Mouse (Mus musculus): ENCODE measurements around the gene Arhgef3. TPM values are rescaled to one million over a fixed set of nuclear protein-coding genes. Genes with fewer than 3 reads are reported as not detected.

The Arhgef3 gene
- polyA plus RNA-seq, 1 experiment from 2014 or later: 18.5 TPM

GRCm38 (mm10) chr14:27149401-27149800, 34.7 kb downstream of the Arhgef3 start:
- Histone ChIP-seq H3K4me1 (ENCODE audit: control insufficient read depth, insufficient read depth, low read length) (peaks cover 42% of the 10 kb centered on the region), H3K27ac (ENCODE audit: low read length) (no peak overlapping the region), H3K9ac (ENCODE audit: low read length) (no peak overlapping the region), H3K36me3 (ENCODE audit: control insufficient read depth, insufficient read depth) (no peaks in the 10 kb centered on the region), H3K9me3 (replicated peaks; ENCODE audit: control insufficient read depth, low read length) (no peaks in the 10 kb centered on the region), H3K27me3 (ENCODE audit: control insufficient read depth, insufficient read depth, low read length) (no peaks in the 10 kb centered on the region), H3K4me3 (ENCODE audit: low read length) (no peak overlapping the region), H3K4me2 (ENCODE audit: low read depth, low read length) (no peak overlapping the region)
- 90% methylated on average over 5 of the region's 5 CpGs for WGBS
- ATAC-seq (replicated peaks; ENCODE audit: extremely low read depth, insufficient read depth, low FRiP score): no peak

- 40% methylated on average over 6 of the region's 6 CpGs for WGBS
- peaks cover 37% of the 10 kb centered on the region for H3K4me1 ChIP-seq (ENCODE audit: control insufficient read depth, insufficient read depth, low read length)
- H3K9ac ChIP-seq (ENCODE audit: low read length): no peak overlapping the region
- no peaks in the 10 kb centered on the region for H3K9me3 ChIP-seq (replicated peaks; ENCODE audit: control insufficient read depth, low read length)
- no peak for ATAC-seq (replicated peaks; ENCODE audit: extremely low read depth, insufficient read depth, low FRiP score)
- no peaks in the 10 kb centered on the region for H3K36me3 ChIP-seq (ENCODE audit: control insufficient read depth, insufficient read depth)
- H3K4me3 ChIP-seq (ENCODE audit: low read length): no peak overlapping the region
- H3K27me3 ChIP-seq (ENCODE audit: control insufficient read depth, insufficient read depth, low read length): no peaks in the 10 kb centered on the region
- no peak overlapping the region for H3K4me2 ChIP-seq (ENCODE audit: low read depth, low read length)
- H3K27ac ChIP-seq (ENCODE audit: low read length): peak overlapping the region; percentile 17
These were observed 35.4 kb downstream of the Arhgef3 start for GRCm38 (mm10) chr14:27150011-27150640.

DNA sequence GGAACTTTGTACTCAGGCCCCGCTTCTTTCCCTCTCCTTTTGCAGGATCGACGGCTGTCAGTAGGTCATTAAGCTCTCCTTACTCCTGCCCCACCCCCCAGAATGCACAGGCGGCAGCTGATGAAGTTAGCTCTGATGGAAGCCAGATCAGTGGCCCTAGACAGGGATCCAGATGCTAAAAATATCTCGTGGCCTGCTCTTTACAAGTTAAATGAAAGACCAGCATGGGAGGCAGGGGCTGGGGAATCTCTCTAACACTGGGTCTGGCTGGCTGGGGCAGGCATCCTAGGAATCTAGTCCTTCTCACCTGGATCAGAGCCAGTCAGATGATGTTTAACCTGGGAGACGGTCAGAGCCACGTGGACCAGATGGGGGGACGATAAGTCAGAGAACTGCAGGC, 36.7 kb downstream of the Arhgef3 start:
- Histone ChIP-seq H3K36me3 (ENCODE audit: control insufficient read depth, insufficient read depth) (no peaks in the 10 kb centered on the region), H3K4me2 (ENCODE audit: low read depth, low read length) (peak overlapping the region; percentile 18; the same call in 1 of the 2 replicates), H3K27ac (ENCODE audit: low read length) (peak overlapping the region; percentile 95), H3K4me3 (ENCODE audit: low read length) (no peak overlapping the region), H3K9ac (ENCODE audit: low read length) (peak overlapping the region; percentile 13; the same call in 1 of the 2 replicates), H3K4me1 (ENCODE audit: control insufficient read depth, insufficient read depth, low read length) (peaks cover 31% of the 10 kb centered on the region), H3K27me3 (ENCODE audit: control insufficient read depth, insufficient read depth, low read length) (no peaks in the 10 kb centered on the region), H3K9me3 (replicated peaks; ENCODE audit: control insufficient read depth, low read length) (no peaks in the 10 kb centered on the region)
- peak; percentile 92 for ATAC-seq (replicated peaks; ENCODE audit: extremely low read depth, insufficient read depth, low FRiP score)
- WGBS: 14% methylated on average over 8 of the region's 8 CpGs

GRCm38 (mm10) chr14:27155088-27155487, 40.4 kb downstream of the Arhgef3 start:
- ATAC-seq (replicated peaks; ENCODE audit: extremely low read depth, insufficient read depth, low FRiP score): no peak
- H3K27me3 ChIP-seq (ENCODE audit: control insufficient read depth, insufficient read depth, low read length): no peaks in the 10 kb centered on the region
- H3K4me1 ChIP-seq (ENCODE audit: control insufficient read depth, insufficient read depth, low read length): peaks cover 26% of the 10 kb centered on the region
- WGBS: 77% methylated on average over 6 of the region's 6 CpGs
- no peaks in the 10 kb centered on the region for H3K9me3 ChIP-seq (replicated peaks; ENCODE audit: control insufficient read depth, low read length)
- no peak overlapping the region for H3K4me3 ChIP-seq (ENCODE audit: low read length)
- H3K9ac ChIP-seq (ENCODE audit: low read length): no peak overlapping the region
- no peaks in the 10 kb centered on the region for H3K36me3 ChIP-seq (ENCODE audit: control insufficient read depth, insufficient read depth)
- no peak overlapping the region for H3K27ac ChIP-seq (ENCODE audit: low read length)
- H3K4me2 ChIP-seq (ENCODE audit: low read depth, low read length): no peak overlapping the region

DNA sequence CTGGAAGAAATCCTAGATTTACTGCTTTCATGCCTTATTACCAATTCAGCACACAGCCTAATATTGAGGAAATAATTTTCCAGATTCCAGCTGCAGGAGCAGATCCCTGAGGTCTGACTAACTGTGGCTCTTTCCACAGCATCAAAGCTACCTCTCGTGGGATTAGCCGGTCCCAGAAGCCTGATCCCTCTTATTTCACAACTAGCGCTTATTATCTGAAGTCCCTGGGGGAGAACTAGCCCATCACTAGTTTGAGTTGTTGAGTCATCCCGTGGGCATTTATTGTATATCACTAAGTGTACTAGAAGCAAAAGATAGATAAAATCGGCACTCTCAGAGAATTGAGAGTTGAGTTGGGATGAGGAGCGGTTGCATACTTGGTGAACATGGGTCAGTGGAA, 41.3 kb downstream of the Arhgef3 start:
- no peaks in the 10 kb centered on the region for H3K36me3 ChIP-seq (ENCODE audit: control insufficient read depth, insufficient read depth)
- no peak overlapping the region for H3K4me3 ChIP-seq (ENCODE audit: low read length)
- no peaks in the 10 kb centered on the region for H3K27me3 ChIP-seq (ENCODE audit: control insufficient read depth, insufficient read depth, low read length)
- peaks cover 17% of the 10 kb centered on the region for H3K4me1 ChIP-seq (ENCODE audit: control insufficient read depth, insufficient read depth, low read length)
- H3K9ac ChIP-seq (ENCODE audit: low read length): no peak overlapping the region
- whole genome bisulfite sequencing: 64% methylated on average over 6 of the region's 6 CpGs
- no peaks in the 10 kb centered on the region for H3K9me3 ChIP-seq (replicated peaks; ENCODE audit: control insufficient read depth, low read length)
- no peak overlapping the region for H3K4me2 ChIP-seq (ENCODE audit: low read depth, low read length)
- no peak for ATAC-seq (replicated peaks; ENCODE audit: extremely low read depth, insufficient read depth, low FRiP score)
- no peak overlapping the region for H3K27ac ChIP-seq (ENCODE audit: low read length)

DNA sequence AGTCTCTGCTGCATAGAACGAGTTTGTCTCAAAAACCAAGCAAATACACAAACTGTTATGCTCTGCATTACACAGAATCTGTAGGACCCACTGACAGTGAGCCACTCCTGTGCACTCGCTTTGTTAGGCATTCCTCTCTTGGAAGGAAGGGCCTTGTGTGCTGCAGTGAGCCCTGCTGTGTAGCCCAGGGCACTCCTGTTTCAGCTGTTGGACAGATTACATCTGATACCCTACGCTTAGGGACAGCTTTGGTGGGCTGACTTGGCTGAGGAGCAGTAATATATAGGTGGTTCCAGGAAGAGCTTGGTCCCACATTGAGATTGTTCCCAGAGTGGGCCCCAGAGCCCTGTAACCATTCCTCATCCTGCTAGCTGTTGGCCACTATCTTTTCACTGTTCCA, 43.4 kb downstream of the Arhgef3 start:
- 75% methylated on average over 3 of the region's 3 CpGs for WGBS
- ATAC-seq (replicated peaks; ENCODE audit: extremely low read depth, insufficient read depth, low FRiP score): no peak
- H3K27ac ChIP-seq (ENCODE audit: low read length): no peak overlapping the region

DNA sequence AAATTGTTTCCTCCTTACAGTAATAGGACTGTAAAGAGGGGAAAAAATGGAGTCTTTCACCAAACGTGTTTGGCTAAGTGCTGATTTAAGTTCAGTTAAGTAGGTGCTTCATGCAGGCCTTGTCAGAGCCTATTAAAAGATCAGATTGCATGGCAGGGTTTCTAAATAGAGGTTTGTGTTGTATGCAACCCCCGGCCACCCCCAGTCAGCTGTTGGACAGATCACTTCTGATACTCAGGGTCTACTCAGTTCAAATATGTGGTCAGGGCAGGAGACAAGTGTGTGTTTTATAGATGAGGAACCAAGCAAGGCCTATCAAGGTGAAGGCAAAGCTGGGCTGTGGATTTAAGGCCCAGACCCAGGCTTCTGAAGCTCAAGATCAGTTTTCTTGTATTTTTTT, 44.1 kb downstream of the Arhgef3 start:
- Histone ChIP-seq H3K9me3 (replicated peaks; ENCODE audit: control insufficient read depth, low read length) (no peaks in the 10 kb centered on the region), H3K4me1 (ENCODE audit: control insufficient read depth, insufficient read depth, low read length) (peaks cover 7% of the 10 kb centered on the region), H3K27me3 (ENCODE audit: control insufficient read depth, insufficient read depth, low read length) (no peaks in the 10 kb centered on the region), H3K9ac (ENCODE audit: low read length) (no peak overlapping the region), H3K4me2 (ENCODE audit: low read depth, low read length) (no peak overlapping the region), H3K27ac (ENCODE audit: low read length) (no peak overlapping the region), H3K4me3 (ENCODE audit: low read length) (no peak overlapping the region), H3K36me3 (ENCODE audit: control insufficient read depth, insufficient read depth) (no peaks in the 10 kb centered on the region)
- 26% methylated on average over 2 of the region's 2 CpGs for WGBS
- no peak for ATAC-seq (replicated peaks; ENCODE audit: extremely low read depth, insufficient read depth, low FRiP score)

More for the DNA sequence above, 43.4 kb downstream of the Arhgef3 start:
- Histone ChIP-seq H3K9ac (ENCODE audit: low read length) (no peak overlapping the region), H3K9me3 (replicated peaks; ENCODE audit: control insufficient read depth, low read length) (no peaks in the 10 kb centered on the region), H3K36me3 (ENCODE audit: control insufficient read depth, insufficient read depth) (no peaks in the 10 kb centered on the region), H3K4me1 (ENCODE audit: control insufficient read depth, insufficient read depth, low read length) (peaks cover 7% of the 10 kb centered on the region), H3K4me3 (ENCODE audit: low read length) (no peak overlapping the region), H3K27me3 (ENCODE audit: control insufficient read depth, insufficient read depth, low read length) (no peaks in the 10 kb centered on the region), H3K4me2 (ENCODE audit: low read depth, low read length) (no peak overlapping the region)

DNA sequence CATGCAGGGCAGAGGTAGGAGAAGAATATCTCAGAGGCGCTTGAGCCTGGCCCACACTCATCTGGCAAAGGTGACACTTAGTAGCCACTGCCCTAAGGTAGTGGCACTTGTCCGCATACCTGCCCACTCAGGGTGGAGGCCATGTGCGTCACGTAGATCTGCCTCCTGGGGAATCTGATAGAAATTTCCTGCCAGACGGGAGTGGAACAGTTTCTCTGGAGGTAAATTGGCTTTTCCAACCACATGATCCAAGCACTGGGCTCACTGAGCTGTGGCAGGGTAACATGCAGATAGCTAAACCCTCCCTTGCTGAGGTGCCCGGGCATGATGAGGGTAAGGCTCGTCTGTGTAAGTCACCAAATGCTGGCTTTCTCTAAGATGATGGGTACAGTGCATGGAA, 46.1 kb downstream of the Arhgef3 start:
- H3K36me3 ChIP-seq (ENCODE audit: control insufficient read depth, insufficient read depth): no peaks in the 10 kb centered on the region
- ATAC-seq (replicated peaks; ENCODE audit: extremely low read depth, insufficient read depth, low FRiP score): no peak
- no peaks in the 10 kb centered on the region for H3K9me3 ChIP-seq (replicated peaks; ENCODE audit: control insufficient read depth, low read length)
- WGBS: 85% methylated on average over 7 of the region's 7 CpGs
- H3K4me2 ChIP-seq (ENCODE audit: low read depth, low read length): no peak overlapping the region
- peaks cover 7% of the 10 kb centered on the region for H3K4me1 ChIP-seq (ENCODE audit: control insufficient read depth, insufficient read depth, low read length)
- H3K27ac ChIP-seq (ENCODE audit: low read length): no peak overlapping the region
- no peaks in the 10 kb centered on the region; the same call in 1 of the 2 replicates for H3K27me3 ChIP-seq (ENCODE audit: control insufficient read depth, insufficient read depth, low read length)
- no peak overlapping the region for H3K4me3 ChIP-seq (ENCODE audit: low read length)
- no peak overlapping the region for H3K9ac ChIP-seq (ENCODE audit: low read length)

DNA sequence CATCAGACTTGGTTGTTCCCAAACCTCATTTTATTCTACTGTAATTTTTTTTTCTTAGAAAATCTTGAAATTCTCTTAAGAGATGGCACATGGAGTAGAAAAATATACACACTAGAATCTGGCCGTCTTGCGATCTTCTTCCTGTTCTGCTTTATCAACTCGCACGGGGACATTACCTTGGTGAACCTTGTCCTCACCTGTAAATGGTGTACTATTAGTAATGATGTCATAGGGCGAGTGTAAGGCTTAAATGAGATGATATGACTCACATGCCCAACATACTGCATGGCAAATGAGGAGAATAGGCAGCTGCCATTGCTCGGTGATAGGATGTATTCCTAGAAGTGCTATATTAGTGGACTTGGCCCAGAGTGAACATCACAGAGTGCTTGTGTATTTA, 49.9 kb downstream of the Arhgef3 start:
- Histone ChIP-seq H3K27ac (ENCODE audit: low read length) (no peak overlapping the region), H3K4me3 (ENCODE audit: low read length) (no peak overlapping the region), H3K36me3 (ENCODE audit: control insufficient read depth, insufficient read depth) (no peaks in the 10 kb centered on the region), H3K9ac (ENCODE audit: low read length) (no peak overlapping the region), H3K27me3 (ENCODE audit: control insufficient read depth, insufficient read depth, low read length) (no peaks in the 10 kb centered on the region; the same call in 1 of the 2 replicates), H3K4me1 (ENCODE audit: control insufficient read depth, insufficient read depth, low read length) (peaks cover 25% of the 10 kb centered on the region), H3K9me3 (replicated peaks; ENCODE audit: control insufficient read depth, low read length) (no peaks in the 10 kb centered on the region), H3K4me2 (ENCODE audit: low read depth, low read length) (no peak overlapping the region)
- 89% methylated on average over 6 of the region's 6 CpGs for WGBS
- no peak for ATAC-seq (replicated peaks; ENCODE audit: extremely low read depth, insufficient read depth, low FRiP score)

Measured in heart, embryonic 16.5 days (tissue).